Mouse (Mus musculus): Measurements from ENCODE around the gene Atp13a2.

- TF ChIP-seq CTCF (IDR thresholded peaks at IDR 0.05; ENCODE audit: low read depth) = peak; percentile 54
- TF ChIP-seq EP300 (IDR thresholded peaks at IDR 0.05; ENCODE audit: low read depth) = no peak
Observed at GRCm38 (mm10) chr4:140981605-140982004, 5.1 kb upstream of the Atp13a2 start.

Measured in liver, postnatal 0 days (tissue).